Mouse (Mus musculus): ENCODE data around the gene Mindy1. TPM values are rescaled to one million over a fixed set of nuclear protein-coding genes. Genes with fewer than 3 reads are reported as not detected.
A peak's percentile ranks its signal among the peaks of the same experiment; 100 is the strongest.

Gene Mindy1
- total RNA-seq, 2 experiments from 2014 or later = 29.7 to 30.6 TPM

DNA sequence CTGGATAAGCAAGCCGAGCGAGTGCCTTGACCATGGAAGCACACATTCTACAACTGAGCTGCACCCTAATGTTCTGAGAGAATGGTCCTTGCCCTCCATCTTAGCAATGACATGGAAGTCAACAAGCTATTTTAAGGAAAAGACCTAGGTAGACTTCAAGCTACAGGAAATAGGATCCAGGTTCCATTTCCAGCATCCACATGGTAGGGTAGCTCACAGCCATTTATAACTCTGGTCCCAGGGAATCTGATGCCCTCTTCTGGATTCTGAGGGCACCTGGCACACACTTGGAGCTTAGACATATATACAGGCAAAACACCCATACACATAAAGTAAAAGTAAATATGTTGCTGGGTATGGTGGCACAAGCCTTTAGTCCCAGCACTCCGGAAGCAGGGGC, 15.1 kb upstream of the Mindy1 start:
- peak; percentile 57 for DNase-seq (ENCODE audit: low spot score)

- DNase-seq (ENCODE audit: low spot score) = no peak
These were observed 13.3 kb upstream of the Mindy1 start for GRCm38 (mm10) chr3:95267855-95268254.

- no peak for DNase-seq (ENCODE audit: low spot score)
These were observed 11.4 kb upstream of the Mindy1 start for GRCm38 (mm10) chr3:95269789-95270188.

DNA sequence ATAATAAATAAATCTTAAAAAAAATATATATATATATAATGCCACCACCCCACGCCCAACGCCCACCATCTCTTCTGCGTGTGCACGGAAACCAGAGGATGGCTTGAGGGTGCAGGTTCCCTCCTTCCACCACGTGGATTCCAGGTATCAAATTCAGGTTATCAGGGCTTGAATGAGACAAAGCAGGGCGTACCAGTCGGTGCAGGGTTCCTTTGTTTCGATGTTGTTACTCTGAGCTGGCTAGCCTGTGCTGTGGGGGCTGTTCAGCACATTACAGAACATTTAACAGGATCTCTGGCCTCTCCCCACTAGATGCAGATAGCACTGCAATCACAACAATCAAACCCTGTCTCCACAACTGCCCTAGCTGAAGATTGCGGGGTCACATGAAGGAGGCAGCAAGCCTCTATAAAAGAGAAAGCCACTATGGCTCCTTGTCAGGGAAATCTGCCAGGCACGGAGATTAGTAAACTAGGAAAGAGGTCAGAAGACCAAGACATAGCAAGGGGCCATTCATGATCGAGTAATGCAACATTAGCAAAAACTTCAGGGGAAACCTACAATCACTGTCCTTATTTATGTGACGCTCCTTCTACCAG, 10.3 kb upstream of the Mindy1 start:
- no peak for DNase-seq (ENCODE audit: low spot score)

- DNase-seq (ENCODE audit: low spot score) = no peak
These were observed 7.7 kb upstream of the Mindy1 start for GRCm38 (mm10) chr3:95273471-95273870.

- DNase-seq (ENCODE audit: low spot score) = no peak
These were observed 6.7 kb upstream of the Mindy1 start for GRCm38 (mm10) chr3:95274453-95274852.

DNA sequence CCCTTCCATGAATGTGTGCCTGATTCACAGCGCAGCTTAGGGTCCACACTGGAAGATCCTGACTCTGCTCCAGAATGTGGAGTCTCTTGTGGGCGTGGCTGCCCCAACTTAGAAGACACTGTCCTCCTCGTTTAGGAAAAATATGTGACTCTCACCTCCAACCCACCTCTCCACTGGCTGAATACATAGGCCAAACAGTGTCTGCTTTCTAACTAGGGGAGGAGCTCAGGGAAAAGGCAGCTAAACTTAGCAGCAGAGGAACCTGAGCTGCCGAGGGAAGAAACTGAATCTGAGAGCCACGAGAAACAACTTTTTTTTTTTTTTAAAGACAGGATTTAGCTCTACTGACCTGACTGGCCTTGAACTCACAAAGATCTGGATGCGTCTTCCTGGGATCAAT, 6.0 kb upstream of the Mindy1 start:
- peak; percentile 65 for DNase-seq (ENCODE audit: low spot score)

GRCm38 (mm10) chr3:95276428-95276934, 4.7 kb upstream of the Mindy1 start:
- DNase-seq (ENCODE audit: low spot score) = no peak

DNA sequence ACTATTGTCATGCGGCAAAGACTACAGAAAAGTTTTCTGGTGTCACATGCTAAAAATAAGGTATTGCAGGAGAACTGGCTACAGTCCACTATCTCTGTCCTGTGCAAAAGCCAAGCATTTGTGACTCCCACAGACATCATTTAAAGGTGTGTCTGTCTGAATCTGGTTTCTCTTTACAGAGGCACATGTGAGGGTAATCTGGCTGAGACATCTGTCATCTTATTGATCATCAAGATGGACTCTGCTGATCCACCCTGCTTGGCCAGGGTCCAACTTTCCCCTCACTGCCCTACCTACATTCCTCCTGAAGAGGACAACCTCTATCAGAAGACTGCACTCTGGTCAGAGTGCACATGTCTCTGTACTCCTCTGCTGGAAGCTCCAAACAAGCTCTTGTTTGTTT, 4.0 kb upstream of the Mindy1 start:
- peak; percentile 79 for DNase-seq (ENCODE audit: low spot score)

- no peak for DNase-seq (ENCODE audit: low spot score)
These were observed 398 bp upstream of the Mindy1 start for GRCm38 (mm10) chr3:95280747-95281146.

DNA sequence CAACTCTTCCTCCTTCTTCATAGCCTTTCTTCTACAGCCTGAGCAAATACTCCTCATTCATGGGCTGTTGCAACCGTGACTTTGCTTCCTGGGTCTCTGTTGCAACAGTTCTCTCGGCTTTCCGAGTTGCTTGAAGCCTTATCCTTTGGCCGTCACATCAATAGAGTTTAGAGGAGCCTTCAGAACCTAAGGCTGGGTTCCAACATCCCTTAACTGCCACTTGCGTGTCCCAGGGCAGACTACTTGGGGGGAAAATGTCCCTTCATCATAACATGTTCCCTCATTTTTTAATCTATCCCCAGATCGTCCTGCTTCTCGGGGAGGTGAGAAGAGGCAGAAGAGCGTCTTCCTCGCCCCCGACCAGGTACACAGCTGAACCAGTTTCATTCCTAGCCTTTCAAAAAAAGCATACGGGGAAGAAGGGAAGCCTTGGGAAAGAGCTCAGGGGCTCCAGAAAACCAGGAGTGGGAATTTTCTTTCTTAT, 1.3 kb downstream of the Mindy1 start:
- peak; percentile 58 for DNase-seq (ENCODE audit: low spot score)

DNA sequence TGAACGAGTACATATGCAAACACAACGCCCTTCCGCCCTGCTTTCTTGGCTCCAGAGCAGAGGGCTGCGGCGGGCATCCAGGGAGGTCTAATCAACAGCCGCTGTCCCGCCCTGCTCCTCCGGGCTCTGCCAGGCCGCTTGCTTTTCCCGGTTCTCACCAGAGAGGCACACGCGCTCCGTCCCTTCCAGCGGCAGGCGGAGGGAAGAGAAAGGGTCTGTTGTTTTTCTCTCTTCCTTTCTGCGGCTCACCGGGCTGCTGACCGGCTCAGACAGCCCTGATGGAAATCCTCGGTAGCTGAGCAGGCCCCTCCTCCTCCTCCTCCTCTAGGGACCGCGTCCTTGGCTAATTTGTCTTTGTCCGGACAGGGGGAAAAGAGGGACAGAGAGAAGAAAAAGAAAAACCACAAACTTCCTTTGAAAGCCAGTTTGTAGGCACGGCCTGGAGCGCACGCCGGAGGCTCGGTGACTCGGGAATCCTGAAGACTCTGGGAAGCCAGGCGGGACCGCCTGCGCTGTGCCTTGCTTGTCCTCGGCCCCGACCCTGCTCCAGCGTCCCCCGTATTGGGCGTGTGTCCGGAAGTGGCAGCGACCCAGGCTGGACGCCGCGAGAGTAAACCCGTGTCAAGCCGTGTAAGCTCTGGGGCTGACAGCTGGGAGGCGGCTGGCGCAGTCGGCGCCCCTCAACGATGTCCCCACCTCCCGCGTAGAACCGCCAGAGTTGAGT, 1.9 kb downstream of the Mindy1 start:
- DNase-seq (ENCODE audit: low spot score) = peak; percentile 84

GRCm38 (mm10) chr3:95283589-95283941, 2.4 kb downstream of the Mindy1 start:
- DNase-seq (ENCODE audit: low spot score) = no peak

GRCm38 (mm10) chr3:95284062-95284461, 2.9 kb downstream of the Mindy1 start:
- no peak for DNase-seq (ENCODE audit: low spot score)

- DNase-seq (ENCODE audit: low spot score) = no peak
These were observed 3.5 kb downstream of the Mindy1 start for GRCm38 (mm10) chr3:95284501-95285281.

- no peak for DNase-seq (ENCODE audit: low spot score)
These were observed 4.2 kb downstream of the Mindy1 start for GRCm38 (mm10) chr3:95285390-95285789.

DNA sequence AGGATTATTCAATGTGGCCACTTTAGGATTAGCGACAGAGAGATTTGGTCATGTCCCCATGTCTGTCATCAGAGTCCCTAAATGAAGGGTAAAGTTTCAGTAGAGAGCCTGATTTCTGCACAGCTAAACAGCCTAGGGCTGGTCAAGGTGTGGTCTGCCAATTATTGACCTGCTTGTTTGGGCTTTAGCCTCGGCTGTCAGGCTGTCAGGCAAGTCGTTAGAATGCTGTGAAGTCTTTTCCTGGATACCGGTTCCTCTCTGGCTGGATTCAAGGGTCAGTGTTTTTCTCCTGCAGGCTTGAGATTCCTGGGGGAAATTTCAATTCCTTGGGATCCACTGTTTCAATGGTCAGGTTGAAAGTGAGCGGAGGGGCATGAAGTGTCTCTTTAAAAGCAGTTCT, 4.9 kb downstream of the Mindy1 start:
- no peak for DNase-seq (ENCODE audit: low spot score)

GRCm38 (mm10) chr3:95286510-95286909, 5.4 kb downstream of the Mindy1 start:
- no peak for DNase-seq (ENCODE audit: low spot score)

- DNase-seq (ENCODE audit: low spot score) = no peak
These were observed 6.4 kb downstream of the Mindy1 start for GRCm38 (mm10) chr3:95287541-95287940.

DNA sequence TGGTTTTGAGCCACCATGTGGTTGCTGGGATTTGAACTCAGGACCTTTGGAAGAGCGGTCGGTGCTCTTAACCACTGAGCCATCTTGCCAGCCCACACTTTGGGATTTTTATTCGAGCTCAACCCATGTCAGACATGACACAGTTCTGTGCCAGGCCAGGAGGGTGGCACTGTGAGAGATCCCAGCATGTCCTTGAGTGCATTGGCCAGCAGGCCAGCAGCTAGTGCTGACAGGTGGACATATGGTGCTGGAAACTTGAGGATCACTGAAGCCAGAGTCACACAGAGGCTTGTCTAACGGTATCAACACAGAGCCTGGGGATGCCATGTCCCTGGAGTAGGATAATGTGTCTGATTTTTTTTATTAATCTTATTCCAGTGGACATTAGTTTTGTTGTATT, 8.3 kb downstream of the Mindy1 start:
- no peak for DNase-seq (ENCODE audit: low spot score)

- no peak for DNase-seq (ENCODE audit: low spot score)
These were observed 9.0 kb downstream of the Mindy1 start for GRCm38 (mm10) chr3:95290156-95290555.

DNA sequence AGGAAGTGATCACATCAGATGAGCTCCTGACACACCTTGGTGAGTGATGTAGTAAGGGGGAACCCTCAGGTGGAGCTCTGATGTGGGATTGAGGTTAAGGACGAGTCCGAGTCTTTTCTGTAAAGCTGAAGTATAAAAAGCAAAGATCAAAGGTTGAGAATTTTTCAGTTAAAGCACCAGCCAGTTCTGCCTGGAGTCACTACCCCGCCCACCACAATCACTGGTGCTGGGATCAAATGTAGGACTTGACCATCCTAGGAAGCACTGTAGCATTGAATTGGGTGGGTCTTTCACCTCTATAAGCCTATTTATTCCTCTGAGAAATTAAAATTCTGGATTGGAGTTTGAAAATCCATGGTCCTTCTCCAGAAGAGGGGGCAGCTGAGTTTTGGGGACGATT, 9.9 kb downstream of the Mindy1 start:
- no peak for DNase-seq (ENCODE audit: low spot score)
